Mouse (Mus musculus) R1 (cell line): ENCODE data around the gene Retreg1.
A peak's percentile ranks its signal among the peaks of the same experiment; 100 is the strongest.

Experiments used
- DNase-seq: peaks from one replicate; pipeline ENCODE4 v3.0.0-alpha.2; 2018; ENCODE audit warnings: low read depth, low spot score

Gene Retreg1

DNA sequence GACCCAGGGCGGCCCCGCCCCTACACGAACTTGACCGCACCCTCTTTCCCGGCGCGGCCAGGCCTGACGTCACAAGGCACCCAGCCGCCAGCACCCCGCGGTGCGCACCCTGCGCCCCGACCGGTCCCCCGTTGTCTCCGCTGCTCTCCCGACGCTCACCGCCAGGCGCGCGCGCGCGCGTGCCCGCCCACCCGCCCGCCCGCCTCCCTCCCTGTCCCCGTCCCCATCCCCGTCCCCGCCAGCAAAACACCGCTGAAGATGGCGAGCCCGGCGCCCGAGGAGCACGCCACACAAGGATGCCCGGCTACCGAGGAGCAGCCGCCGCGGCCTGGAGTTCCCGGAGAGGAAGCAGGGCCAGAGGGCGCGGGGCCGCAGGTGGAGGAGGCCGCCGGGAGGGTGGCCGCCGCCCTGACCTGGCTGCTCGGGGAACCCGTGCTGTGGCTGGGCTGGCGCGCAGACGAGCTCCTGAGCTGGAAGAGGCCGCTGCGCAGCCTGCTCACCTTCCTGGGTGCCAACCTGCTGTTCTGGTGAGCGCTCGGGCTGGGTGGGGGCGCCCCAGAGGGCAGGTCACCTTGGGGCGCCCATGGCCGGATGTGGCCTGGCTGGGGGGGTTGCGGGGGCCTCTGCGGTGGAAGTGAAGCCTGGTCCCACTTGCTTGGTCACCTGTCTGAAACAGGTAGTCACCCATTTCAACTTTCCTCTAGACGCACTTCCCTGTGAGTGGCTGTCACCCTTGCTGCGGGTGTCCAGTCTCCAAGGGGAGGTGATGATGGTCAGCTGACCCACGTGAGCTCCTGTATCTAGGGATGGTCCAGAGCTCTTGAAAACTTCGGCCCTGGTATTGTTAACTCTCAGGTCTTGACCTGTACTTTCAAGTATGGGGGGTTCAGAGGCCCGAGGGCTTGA, at the start of gene Retreg1:
Retreg1 (plus strand) TSS at position 95 of the 906 bp plus-strand sequence.
- peak; percentile 45 for DNase-seq

DNA sequence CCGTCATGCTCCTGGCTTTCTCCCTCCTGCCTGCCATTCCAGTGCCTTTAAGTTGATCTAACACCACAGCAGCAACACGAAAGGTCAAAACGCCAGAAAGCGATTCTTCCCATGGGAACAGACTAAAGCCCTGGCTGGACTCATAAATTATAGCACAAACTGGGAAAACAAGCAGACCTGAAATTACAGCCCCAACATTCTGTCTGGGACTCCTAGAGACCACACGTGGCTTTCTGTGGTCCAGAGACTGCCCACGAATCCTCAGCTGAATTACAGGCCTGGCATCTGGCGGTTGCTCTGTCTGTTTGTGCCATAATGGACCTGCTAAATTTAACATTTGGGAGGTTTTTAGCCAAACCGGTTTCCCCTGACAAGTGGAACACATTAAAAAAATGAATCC, 48.9 kb upstream of the Retreg1 start:
- DNase-seq: no peak

DNA sequence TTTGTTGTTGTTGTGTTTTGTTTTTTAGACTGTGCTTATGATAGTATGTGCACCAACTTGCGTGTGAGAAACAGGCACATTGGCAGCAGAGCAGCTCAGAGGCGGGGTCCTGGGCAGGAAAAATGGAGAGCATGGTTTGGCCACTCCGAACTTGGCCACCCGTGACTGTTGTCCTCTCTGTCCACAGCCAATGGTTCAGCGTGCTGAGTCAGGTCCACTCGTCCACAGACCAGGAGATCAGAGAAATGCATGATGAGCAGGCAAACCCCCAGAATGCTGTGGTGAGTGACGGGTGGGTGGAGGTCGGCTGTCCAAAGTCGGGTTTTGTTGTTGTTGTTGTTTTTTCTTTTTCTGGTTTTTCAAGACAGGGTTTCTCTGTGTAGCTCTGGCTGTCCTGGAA, 47.5 kb upstream of the Retreg1 start:
- no peak for DNase-seq

DNA sequence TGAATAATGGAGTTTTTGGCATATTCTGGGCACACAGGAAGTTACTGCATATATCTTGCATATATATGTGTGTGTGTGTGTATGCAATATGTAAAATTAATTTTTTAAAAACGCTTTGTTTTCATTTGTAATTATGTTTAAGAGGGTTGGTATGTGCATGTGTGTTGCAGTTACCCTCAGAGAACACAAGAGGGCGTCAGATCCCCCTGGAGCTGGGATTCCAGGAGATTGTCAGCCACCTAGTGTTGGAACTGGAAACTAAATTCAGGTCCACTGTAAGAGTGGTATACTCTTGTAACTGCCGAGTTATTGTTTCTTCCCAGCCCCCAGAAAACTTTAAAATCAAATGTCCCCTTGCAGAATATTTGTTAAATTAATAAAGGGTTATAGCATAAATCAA, 46.6 kb upstream of the Retreg1 start:
- DNase-seq: peak; percentile 88

DNA sequence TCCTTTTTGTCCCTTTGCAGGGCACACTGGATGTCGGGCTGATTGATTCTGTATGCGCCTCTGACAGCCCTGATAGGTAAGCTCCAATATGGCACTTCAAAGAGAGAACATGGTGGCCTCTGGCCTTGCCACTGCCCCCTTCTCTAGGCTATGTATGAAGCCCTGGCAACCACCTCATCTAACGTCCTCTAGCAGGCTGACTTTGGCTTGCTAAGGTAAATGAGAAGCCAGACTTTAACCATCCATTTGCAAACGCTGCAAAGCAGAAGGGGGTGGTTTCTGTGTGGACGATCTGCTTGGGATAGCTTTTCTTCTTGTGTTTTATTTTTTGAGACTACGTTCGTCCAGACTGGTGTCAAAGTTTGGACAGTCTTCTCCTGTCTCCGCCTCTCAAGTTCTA, 45.8 kb upstream of the Retreg1 start:
- no peak for DNase-seq

DNA sequence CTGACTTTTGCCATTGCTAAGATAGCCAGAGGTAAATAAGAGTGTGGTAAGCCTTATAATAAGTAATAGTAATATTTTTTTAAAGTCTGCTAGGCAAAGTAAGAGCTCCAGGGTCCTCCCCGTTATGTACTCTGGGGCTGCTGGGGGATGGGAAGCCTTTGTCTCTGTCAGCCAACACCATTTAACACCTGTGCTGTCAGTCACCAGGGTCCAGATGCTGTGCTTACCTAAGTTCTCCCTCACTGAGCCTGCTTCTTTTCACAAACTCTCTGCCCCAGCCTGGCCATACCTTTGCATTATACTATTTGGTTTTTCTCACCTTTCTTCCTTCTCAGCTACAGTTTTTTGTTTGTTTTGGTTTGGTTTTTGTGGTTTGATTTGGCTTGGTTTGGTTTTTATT, 45.1 kb upstream of the Retreg1 start:
- DNase-seq: no peak

DNA sequence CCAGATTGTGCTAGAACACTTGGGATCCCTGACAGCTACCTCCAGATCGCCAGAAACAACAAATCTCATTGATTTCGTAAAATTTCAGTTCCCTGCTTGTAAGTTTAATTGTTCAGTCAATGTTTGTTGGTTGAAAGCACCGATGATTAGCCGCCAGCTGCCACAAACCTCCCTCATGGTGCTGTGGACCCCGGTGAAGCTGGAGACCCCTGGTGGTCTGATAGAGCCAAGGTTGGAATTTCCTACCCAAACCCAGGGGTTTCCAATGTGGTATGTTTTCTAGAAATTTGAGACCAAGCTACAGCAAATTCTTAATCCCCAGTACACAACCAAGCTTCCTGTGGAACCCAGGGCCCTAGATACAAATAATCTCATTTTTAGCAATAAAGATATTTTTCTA, 41.3 kb upstream of the Retreg1 start:
- DNase-seq: no peak

DNA sequence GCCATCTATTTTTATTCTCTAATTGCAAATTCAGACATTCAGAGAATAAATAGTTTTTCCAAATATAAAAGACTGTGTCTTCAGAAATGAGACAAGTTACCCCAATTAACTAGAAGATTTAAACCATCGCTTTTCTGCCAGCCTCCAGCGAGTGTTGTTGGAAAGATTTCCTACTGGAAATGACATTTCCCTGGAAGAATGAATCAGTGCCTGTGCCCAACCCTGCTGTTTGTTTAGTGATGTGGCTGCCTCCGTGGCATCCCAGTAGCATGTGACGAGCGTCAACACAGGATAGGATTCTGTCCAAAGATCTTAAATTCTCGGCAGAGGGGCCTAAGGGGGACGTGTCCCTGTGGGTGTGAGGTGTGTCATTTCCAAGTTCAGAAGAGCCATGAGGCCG, 40.8 kb upstream of the Retreg1 start:
- no peak for DNase-seq

DNA sequence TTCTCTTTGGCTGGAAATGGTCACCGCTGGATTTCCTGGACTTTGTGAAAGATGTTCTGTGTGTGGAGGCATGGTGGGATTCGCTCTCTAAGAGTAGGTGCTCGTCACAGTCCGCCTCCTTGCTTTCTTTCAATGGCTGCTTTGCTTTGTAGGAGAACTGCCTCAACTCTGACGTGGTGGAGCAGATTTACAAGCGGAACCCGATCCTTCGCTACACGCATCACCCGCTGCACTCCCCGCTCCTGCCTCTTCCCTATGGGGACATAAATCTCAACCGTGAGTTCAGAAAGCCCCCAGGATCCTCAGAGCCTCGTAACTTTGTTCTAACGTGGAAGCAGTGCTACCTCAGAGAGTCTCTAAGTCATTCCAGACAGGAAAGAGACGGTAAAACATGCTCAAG, 39.9 kb upstream of the Retreg1 start:
- no peak for DNase-seq

DNA sequence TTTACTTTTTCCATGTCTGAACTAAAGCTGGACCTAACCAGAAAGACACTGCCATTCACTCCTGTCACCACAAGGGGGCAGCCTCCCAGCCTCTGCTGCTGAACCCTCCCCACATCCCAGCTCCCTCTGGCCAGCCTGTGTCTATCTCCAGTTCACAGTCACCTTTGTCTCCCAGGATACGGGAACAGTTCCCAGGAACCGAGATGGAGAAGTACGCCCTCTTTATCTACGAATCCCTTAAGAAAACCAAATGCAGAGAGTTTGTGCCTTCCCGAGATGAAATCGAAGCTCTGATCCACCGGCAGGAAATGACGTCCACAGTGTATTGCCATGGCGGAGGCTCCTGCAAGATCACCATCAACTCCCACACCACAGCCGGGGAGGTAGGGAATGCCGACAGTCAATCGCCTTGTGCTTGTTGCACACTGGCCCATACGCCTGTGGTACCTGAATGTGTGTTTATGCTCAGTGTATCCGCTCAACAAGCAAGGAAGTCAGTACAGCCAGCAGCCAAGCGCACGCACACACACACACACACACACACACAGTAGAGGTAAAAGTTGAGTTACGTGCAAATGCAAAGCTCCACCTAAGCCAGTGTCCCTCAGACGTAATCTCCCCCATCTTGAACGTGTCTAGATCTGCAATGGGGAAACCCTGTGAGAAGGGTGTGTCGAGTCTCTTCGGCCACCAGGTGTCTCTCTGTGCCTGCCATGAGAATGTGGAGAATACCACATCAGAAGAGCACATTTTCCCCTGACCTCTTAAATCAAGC, 37.5 kb upstream of the Retreg1 start:
- DNase-seq: peak; percentile 84

DNA sequence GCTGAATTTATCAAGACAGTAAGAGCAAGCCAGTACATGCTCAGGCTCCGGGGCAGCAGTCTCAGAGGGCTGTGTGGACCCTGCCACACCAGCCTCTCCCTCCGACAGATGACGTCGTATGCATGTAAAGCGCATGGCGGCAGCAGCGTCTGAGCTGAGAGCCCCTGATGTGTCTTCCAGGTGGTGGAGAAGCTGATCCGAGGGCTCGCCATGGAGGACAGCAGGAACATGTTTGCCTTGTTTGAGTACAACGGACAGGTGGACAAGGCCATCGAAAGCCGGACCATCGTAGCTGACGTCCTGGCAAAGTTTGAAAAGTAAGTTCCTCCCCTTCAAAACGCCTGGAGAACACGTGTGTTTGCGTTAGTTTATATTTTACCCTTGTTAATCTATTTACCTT, 36.6 kb upstream of the Retreg1 start:
- DNase-seq: no peak

DNA sequence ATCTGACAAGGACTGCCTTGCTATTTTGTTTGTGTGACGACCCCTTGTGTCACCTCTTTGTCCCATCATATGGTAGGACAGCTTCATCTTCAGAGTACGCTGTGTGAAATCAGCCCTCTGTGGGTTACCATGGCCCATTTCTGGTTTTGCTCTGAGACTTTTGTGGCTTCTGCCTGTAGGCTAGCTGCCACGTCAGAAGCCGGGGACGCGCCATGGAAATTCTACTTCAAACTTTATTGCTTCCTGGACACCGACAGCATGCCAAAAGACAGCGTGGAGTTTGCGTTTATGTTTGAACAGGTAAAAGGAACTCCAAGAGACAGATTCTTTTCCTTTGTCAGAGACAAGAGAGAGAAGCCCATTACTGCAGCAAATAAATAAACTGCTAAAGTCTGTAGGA, 36.1 kb upstream of the Retreg1 start:
- DNase-seq: no peak

DNA sequence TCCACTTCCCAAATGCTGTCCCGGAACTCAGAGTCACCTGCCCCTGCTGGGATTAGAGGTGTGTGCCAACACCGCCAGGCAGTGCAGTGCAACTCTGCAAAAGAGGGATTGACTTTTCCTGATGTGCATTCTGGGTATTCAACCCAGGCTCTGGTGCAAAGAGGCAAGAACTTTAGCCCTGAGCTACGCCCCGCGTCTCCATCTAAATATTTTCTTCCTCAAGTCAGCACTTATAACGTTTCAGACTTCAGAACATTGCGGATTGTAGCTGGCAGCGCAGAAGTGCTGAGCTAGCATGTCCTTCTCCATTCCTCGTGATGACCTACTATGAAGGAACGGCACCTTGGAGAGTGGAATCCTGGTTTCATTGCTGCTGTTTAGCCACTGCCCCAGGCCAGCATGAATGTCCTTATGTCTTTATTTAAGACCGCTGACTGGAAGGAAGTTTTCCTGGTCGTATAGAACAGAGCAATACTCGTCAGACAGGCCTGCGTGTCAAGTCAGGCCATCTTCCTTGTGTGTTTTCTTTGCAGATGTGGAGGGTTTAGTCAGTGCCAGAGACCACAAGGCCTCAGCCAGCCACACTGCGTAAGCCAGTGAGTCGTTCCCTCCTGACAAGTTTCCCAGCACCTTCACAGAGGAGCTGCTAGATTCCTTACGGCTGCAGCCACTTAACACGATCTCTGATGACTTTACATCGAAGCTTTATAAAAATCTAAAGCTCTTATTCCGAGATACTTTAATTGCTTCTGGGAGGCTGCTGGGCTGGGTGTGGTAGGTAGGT, 34.1 kb upstream of the Retreg1 start:
- DNase-seq: no peak

DNA sequence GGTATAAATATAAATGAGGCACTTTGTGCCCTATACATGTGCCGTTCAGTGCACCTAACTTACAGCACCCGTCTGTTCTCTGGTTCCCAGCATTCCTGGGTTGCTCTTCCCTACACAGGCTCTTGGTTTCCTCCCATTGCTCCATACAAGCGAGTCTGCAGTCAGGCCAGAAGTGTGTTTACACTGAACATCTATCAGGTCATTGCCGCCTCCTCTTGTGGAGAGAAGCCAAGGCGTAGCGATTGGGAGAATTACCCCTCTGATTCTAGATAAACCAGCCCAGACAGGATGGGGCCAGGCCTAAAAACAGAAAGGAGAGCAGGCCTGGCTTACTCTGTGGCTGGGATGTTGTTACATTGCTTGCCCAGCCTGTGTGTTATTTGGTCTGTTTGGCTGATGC, 33.3 kb upstream of the Retreg1 start:
- no peak for DNase-seq

DNA sequence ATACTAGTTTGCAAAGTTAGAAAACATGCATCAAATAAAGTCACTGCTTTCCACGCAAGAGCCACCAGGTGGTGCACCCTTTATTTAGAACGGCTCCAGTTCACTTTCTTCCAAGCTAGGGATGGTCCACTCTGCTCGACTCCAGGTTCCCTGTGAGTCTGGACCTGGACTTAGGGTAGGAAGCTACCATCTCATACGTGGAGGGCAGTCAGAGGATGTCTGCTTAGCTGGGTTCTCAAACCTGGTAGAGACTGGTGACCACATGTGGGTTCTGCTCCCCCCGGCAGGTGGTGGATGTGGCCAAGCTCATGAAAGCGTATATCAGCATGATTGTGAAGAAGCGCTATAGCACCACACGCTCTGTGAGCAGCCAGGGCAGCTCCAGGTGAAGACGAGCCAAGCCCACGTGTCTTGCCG, 31.1 kb upstream of the Retreg1 start:
- DNase-seq: peak; percentile 42

DNA sequence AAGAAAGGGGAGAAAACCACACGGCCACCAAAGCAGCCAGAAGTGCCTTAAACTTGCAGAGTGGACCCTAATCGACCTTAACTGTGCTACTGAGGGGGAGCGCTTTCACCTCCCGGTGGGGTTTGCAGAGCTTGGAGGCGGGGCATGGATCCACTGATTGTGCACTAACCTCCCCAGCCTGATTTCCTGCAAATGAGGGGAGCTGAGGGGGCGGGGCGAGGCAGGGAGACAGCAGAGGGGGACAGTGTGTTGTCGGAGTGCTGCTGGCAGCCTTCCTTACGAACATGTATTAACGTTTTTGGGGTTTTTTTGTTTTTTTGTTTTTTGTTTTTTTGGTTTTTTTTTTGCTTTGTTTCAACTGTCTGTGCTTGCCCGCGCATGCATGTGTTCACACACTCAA, 30.5 kb upstream of the Retreg1 start:
- DNase-seq: peak; percentile 75

DNA sequence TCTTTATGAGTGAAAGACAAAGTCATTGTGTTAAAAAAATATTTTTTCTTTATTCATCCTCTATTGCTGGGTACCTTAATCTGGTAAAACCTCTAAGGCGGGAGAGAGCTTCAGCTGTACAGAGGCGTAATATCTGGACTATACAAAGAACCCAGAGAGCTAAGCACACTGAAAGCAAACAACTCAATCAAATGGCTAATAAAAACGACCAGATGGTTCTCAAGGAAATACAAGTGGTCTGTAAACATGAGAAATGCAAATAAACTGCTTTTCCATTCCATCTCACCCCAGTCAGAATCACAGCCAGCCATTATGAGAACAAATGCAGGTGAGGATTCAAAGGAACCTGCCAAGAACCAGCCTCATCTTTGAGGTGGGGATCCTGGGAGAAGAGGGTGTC, 28.4 kb upstream of the Retreg1 start:
- no peak for DNase-seq

DNA sequence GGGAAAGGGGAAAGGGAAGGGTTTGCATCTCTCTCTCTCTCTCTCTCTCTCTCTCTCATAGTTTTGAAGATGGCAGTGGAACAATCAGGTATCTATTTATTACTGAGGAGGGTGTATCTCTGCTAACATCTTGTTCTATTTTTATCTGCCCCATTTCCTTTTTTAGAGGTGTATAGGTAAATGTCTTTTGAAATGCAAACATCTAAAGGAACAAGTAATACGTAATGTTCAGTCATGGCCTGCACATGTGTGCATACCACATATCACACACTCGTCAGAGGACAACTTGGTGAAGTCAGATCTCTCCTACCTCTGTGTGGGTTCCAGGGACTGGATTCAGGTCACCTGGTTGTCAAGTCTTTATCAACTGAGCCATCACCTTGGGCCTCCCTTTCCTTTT, 25.8 kb upstream of the Retreg1 start:
- DNase-seq: no peak

DNA sequence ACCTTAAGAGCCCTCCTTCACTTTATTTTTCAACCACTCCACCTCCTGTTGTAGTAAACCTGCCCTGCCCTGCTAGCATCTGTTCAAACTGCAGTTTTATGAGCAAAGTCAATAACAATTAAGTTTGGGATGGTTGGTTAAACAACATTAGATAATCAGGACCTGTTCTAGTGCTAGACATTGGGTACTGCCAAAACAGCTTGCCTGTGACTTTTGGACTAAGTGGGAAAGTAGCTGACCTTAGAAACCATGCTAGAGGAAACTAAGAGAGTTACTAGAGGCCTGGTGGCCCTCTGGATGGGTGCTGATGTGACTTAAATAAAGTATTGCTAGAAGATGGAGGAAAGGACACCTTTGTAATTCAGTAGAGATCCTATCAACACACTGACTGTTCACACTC, 21.0 kb upstream of the Retreg1 start:
- DNase-seq: no peak

DNA sequence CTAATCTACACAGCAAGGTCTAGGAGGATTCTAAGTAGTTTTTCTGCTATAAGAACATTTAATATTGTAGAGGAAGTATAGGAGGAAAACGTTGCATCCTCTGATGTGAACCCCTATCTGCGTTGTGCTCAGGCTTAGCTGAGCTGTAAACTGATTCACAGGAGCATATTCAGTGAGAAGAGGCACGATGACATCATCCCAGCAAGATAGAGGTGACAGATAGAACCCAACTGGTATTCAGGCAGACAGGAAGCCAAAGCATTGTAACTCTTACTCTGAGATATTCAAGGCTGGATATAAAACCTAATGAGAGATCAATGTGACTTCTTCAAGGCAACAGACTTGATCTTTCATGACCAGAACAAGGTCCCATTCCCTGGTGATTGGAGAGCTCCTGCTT, 20.3 kb upstream of the Retreg1 start:
- no peak for DNase-seq

DNA sequence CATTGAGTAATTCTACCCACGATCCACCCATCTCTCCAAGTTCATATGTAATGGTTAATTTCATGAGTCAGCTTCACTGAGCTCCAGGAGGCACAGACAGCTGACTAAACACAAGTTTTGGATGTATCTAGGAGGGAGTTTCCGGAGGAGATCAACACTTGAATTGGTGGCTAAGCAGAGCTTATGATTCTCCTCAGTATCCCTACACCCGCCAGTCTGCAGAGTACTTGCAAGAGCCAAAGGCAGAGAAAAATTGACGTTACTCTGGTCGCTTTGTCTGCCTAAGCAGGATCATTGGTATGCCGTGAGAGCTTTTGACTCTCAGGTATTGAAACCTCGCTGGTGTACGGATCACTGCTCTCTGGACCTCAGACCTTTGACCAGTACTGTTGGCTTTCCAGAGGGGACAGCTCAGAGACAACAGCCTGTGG, 16.4 kb upstream of the Retreg1 start:
- no peak for DNase-seq

DNA sequence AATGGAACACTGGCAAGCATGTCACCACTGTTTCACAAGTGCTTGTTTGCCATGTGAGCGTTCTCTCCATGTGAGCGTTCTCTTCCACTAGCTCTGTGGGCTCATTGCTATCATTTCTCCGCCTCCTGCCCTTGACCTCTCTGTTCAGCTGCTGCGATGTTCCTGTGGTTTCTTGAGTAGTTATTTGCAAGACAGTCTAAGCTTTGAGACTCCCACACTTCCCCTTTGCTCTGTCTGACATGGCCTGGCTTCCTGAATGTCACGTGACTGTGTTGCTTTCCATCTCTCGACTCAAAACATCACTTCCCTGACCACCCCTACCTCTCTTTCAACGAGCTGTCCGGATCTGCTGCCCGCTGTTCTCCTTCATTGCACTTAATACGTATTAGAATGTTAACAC, 14.5 kb upstream of the Retreg1 start:
- peak; percentile 90 for DNase-seq
